Mouse (Mus musculus): ENCODE measurements at regions not wholly inside any gene's neighbourhood (a gene's known extent, or its start where the extent isn't known, plus 50 kb on each side); places are given as distances from the start of the nearest gene placed in this dataset.

DNA sequence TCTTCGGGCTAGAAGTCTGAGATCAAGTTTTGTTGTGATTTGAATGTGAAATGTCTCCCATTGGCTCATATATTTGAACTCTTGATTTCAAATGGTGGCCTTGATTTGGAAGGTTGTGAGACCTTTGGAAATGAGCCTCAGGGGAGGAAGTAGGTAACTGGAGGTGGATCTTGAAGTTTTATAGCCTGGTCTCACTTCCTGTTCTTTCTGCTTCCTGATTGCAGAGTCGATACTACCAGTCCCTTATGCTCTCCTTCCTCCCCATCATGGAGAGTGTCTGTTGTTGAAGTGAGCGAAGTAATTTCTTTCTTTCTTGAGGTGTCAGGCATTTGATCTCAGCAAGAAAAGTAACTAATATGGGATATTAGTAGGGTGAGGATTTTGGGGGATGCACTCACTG, 158.5 kb downstream of the Arrdc3 start:
- no peak overlapping the region for H3K9ac ChIP-seq (ENCODE audit: low read length)
- ATAC-seq (ENCODE audit: low FRiP score, low TSS enrichment) (no peak), DNase-seq (ENCODE audit: low spot score) (no peak)
- H3K4me3 ChIP-seq (ENCODE audit: low read depth, low read length) = no peak overlapping the region
- no peak overlapping the region for H3K4me2 ChIP-seq (replicated peaks; ENCODE audit: low read depth)
- TF ChIP-seq CTCF (IDR thresholded peaks at IDR 0.05; ENCODE audit: low read depth) (no peak), EP300 (optimal IDR thresholded peaks at IDR 0.05) (no peak)
- WGBS = 75% methylated on average over 3 of the region's 3 CpGs
- no peaks in the 10 kb centered on the region for H3K4me1 ChIP-seq (replicated peaks; ENCODE audit: control insufficient read depth, insufficient read depth)
- no peaks in the 10 kb centered on the region for H3K27me3 ChIP-seq (ENCODE audit: control insufficient read depth, insufficient read depth, low read length)
- H3K27ac ChIP-seq (replicated peaks) = no peak overlapping the region
- no peaks in the 10 kb centered on the region for H3K36me3 ChIP-seq (ENCODE audit: control insufficient read depth, insufficient read depth, low read length)
- no peaks in the 10 kb centered on the region for H3K9me3 ChIP-seq (ENCODE audit: control insufficient read depth, low read length)
